Mouse (Mus musculus) forebrain, embryonic 12.5 days (tissue): ENCODE data around the gene Srgap3. TPM values are rescaled to one million over a fixed set of nuclear protein-coding genes. Genes with fewer than 3 reads are reported as not detected.

Source experiments
- ATAC-seq: fragments of 200-750 bp; cut with Nextera tagmentation; 2 replicates; pipeline ENCODE4 v1.8.0; 2017; ENCODE audit warnings: moderate TSS enrichment; ENCODE audit not compliant: low FRiP score
- H3K27ac ChIP-seq: fragments of 300-500 bp; sonication (generic); 2 replicates; pipeline ENCODE4 v1.5.1; 2016; ENCODE audit warnings: mild to moderate bottlenecking
- H3K27me3 ChIP-seq: fragments of 300-500 bp; sonication (generic); 2 replicates; pipeline ENCODE4 v1.6.1; 2016; ENCODE audit warnings: mild to moderate bottlenecking
- H3K36me3 ChIP-seq: fragments of 300-500 bp; sonication (generic); replicated peaks from 2 replicates; pipeline ENCODE4 v1.6.1; 2016; ENCODE audit warnings: mild to moderate bottlenecking
- H3K4me1 ChIP-seq: fragments of 300-500 bp; sonication (generic); 2 replicates; pipeline ENCODE4 v1.6.1; 2016
- H3K4me2 ChIP-seq: fragments of 300-500 bp; sonication (generic); 2 replicates; pipeline ENCODE4 v1.6.1; 2016; ENCODE audit warnings: mild to moderate bottlenecking, moderate library complexity
- H3K4me3 ChIP-seq: fragments of 300-500 bp; sonication (generic); replicated peaks from 2 replicates; pipeline ENCODE4 v1.5.1; 2016; ENCODE audit warnings: mild to moderate bottlenecking
- H3K9ac ChIP-seq: fragments of 300-500 bp; sonication (generic); 2 replicates; pipeline ENCODE4 v1.6.1; 2016; ENCODE audit warnings: mild to moderate bottlenecking
- H3K9me3 ChIP-seq: fragments of 300-500 bp; sonication (generic); 2 replicates; pipeline ENCODE4 v1.6.1; 2016
- WGBS: fragments of 180-500 bp; shearing (Covaris S2); methylation state at CpG from one replicate; pipeline ENCODE4 v1.1.7; 2016; 5-methylcytosine and 5-hydroxymethylcytosine counted together
- polyA plus RNA-seq: library from polyadenylated mRNA; unstranded; fragments of >200 nt; fragmentation: Nextera tagmentation; extraction: Ambion mirVana; gene quantifications from 2 replicates; pipeline ENCODE4 v1.2.1, GENCODE M21; 2016

The Srgap3 gene
- 36.6 and 39.9 TPM in 2 replicates for polyA plus RNA-seq

GRCm38 (mm10) chr6:112946895-112947436 is at the start of gene Srgap3:
TSS of gene Srgap3 (minus strand) at chr6:112947266.
- Histone ChIP-seq H3K4me1 (peaks cover 65% of the 10 kb centered on the region), H3K4me2 (peak within 1 kb of the TSS; percentile 74), H3K9me3 (no peaks in the 10 kb centered on the region), H3K27me3 (no peaks in the 10 kb centered on the region), H3K36me3 (peaks cover 15% of the 10 kb centered on the region), H3K9ac (peak within 1 kb of the TSS; percentile 87), H3K4me3 (peak within 1 kb of the TSS; percentile 84), H3K27ac (peak within 1 kb of the TSS; percentile 87)
- peak; percentile 92 for ATAC-seq
- WGBS, result under 1% methylated on average over 31 of the region's 31 CpGs

GRCm38 (mm10) chr6:112995708-112996107 is 48.6 kb upstream of the Srgap3 start:
- Histone ChIP-seq H3K27me3 (no peaks in the 10 kb centered on the region), H3K4me2 (no peak overlapping the region), H3K36me3 (no peaks in the 10 kb centered on the region), H3K4me1 (peaks cover 8% of the 10 kb centered on the region), H3K4me3 (no peak overlapping the region), H3K27ac (no peak overlapping the region), H3K9me3 (no peaks in the 10 kb centered on the region), H3K9ac (no peak overlapping the region)
- 70% methylated on average over 1 of the region's 1 CpGs for WGBS
- no peak for ATAC-seq

GRCm38 (mm10) chr6:112990119-112990518 is 43.1 kb upstream of the Srgap3 start:
- 44% methylated on average over 1 of the region's 1 CpGs for WGBS
- ATAC-seq, result no peak
- Histone ChIP-seq H3K4me3 (no peak overlapping the region), H3K27ac (no peak overlapping the region), H3K9ac (no peak overlapping the region), H3K27me3 (no peaks in the 10 kb centered on the region), H3K36me3 (no peaks in the 10 kb centered on the region), H3K4me2 (no peak overlapping the region), H3K4me1 (peaks cover 12% of the 10 kb centered on the region), H3K9me3 (no peaks in the 10 kb centered on the region)

GRCm38 (mm10) chr6:112985362-112986314 is 38.6 kb upstream of the Srgap3 start:
- H3K9ac ChIP-seq, result no peak overlapping the region
- WGBS, result 31% methylated on average over 9 of the region's 9 CpGs
- no peak for ATAC-seq
- peak overlapping the region; percentile 50; the same call in 1 of the 2 replicates for H3K27ac ChIP-seq
- no peak overlapping the region for H3K4me3 ChIP-seq
- peaks cover 28% of the 10 kb centered on the region for H3K4me1 ChIP-seq
- no peaks in the 10 kb centered on the region for H3K9me3 ChIP-seq
- H3K36me3 ChIP-seq, result no peaks in the 10 kb centered on the region
- H3K4me2 ChIP-seq, result no peak overlapping the region
- H3K27me3 ChIP-seq, result no peaks in the 10 kb centered on the region

- Histone ChIP-seq H3K9me3 (no peaks in the 10 kb centered on the region), H3K4me2 (0 out of 2 replicates have a peak overlapping the region, but pooled peaks have one; percentile 2), H3K36me3 (no peaks in the 10 kb centered on the region), H3K9ac (no peak overlapping the region), H3K4me1 (peaks cover 28% of the 10 kb centered on the region), H3K27me3 (no peaks in the 10 kb centered on the region), H3K4me3 (no peak overlapping the region), H3K27ac (peak overlapping the region; percentile 43)
- peak; percentile 59; the same call in 1 of the 2 replicates for ATAC-seq
- 19% methylated on average over 7 of the region's 7 CpGs for WGBS
Observed at GRCm38 (mm10) chr6:112982241-112982640, 35.2 kb upstream of the Srgap3 start.

- H3K9ac ChIP-seq, result no peak overlapping the region
- H3K27ac ChIP-seq, result no peak overlapping the region
- no peaks in the 10 kb centered on the region for H3K36me3 ChIP-seq
- no peak overlapping the region for H3K4me3 ChIP-seq
- ATAC-seq, result no peak
- H3K4me1 ChIP-seq, result peaks cover 28% of the 10 kb centered on the region
- WGBS, result 92% methylated on average over 3 of the region's 3 CpGs
- H3K4me2 ChIP-seq, result no peak overlapping the region
- no peaks in the 10 kb centered on the region for H3K27me3 ChIP-seq
- H3K9me3 ChIP-seq, result no peaks in the 10 kb centered on the region
Observed at GRCm38 (mm10) chr6:112978947-112979346, 31.9 kb upstream of the Srgap3 start.

- Histone ChIP-seq H3K4me3 (no peak overlapping the region), H3K9ac (no peak overlapping the region), H3K27me3 (no peaks in the 10 kb centered on the region), H3K9me3 (no peaks in the 10 kb centered on the region), H3K27ac (peak overlapping the region; percentile 38), H3K4me1 (peaks cover 39% of the 10 kb centered on the region), H3K36me3 (no peaks in the 10 kb centered on the region), H3K4me2 (no peak overlapping the region)
- no peak for ATAC-seq
- WGBS, result 88% methylated on average over 4 of the region's 4 CpGs
Observed at GRCm38 (mm10) chr6:112977246-112977645, 30.2 kb upstream of the Srgap3 start.

GRCm38 (mm10) chr6:112976541-112976940 is 29.5 kb upstream of the Srgap3 start:
- H3K4me1 ChIP-seq, result peaks cover 41% of the 10 kb centered on the region
- no peak for ATAC-seq

GRCm38 (mm10) chr6:112976136-112976535 is 29.1 kb upstream of the Srgap3 start:
- Histone ChIP-seq H3K4me2 (no peak overlapping the region), H3K4me3 (no peak overlapping the region), H3K9ac (no peak overlapping the region), H3K9me3 (no peaks in the 10 kb centered on the region), H3K27me3 (no peaks in the 10 kb centered on the region), H3K4me1 (peaks cover 45% of the 10 kb centered on the region), H3K27ac (0 out of 2 replicates have a peak overlapping the region, but pooled peaks have one; percentile 19), H3K36me3 (no peaks in the 10 kb centered on the region)
- 88% methylated on average over 16 of the region's 16 CpGs for WGBS
- ATAC-seq, result no peak

More at GRCm38 (mm10) chr6:112976541-112976940, 29.5 kb upstream of the Srgap3 start:
- Histone ChIP-seq H3K27ac (peak overlapping the region; percentile 38), H3K9ac (no peak overlapping the region), H3K4me3 (no peak overlapping the region), H3K9me3 (no peaks in the 10 kb centered on the region), H3K4me2 (no peak overlapping the region), H3K27me3 (no peaks in the 10 kb centered on the region), H3K36me3 (no peaks in the 10 kb centered on the region)

GRCm38 (mm10) chr6:112973786-112974720 is 27.0 kb upstream of the Srgap3 start:
- no peak; the same call in 1 of the 2 replicates for ATAC-seq
- Histone ChIP-seq H3K4me3 (no peak overlapping the region), H3K4me2 (peak overlapping the region; percentile 37), H3K9ac (no peak overlapping the region; the same call in 1 of the 2 replicates), H3K9me3 (no peaks in the 10 kb centered on the region), H3K4me1 (peaks cover 60% of the 10 kb centered on the region), H3K27ac (peak overlapping the region; percentile 91), H3K36me3 (no peaks in the 10 kb centered on the region), H3K27me3 (no peaks in the 10 kb centered on the region)
- 43% methylated on average over 19 of the region's 19 CpGs for WGBS

GRCm38 (mm10) chr6:112972858-112973631 is 26.0 kb upstream of the Srgap3 start:
- no peak overlapping the region; the same call in 1 of the 2 replicates for H3K9ac ChIP-seq
- WGBS, result 15% methylated on average over 18 of the region's 18 CpGs
- ATAC-seq, result peak; percentile 85
- H3K36me3 ChIP-seq, result no peaks in the 10 kb centered on the region
- H3K4me3 ChIP-seq, result no peak overlapping the region
- H3K4me2 ChIP-seq, result peak overlapping the region; percentile 37
- no peaks in the 10 kb centered on the region for H3K27me3 ChIP-seq
- H3K9me3 ChIP-seq, result no peaks in the 10 kb centered on the region
- peaks cover 60% of the 10 kb centered on the region for H3K4me1 ChIP-seq
- H3K27ac ChIP-seq, result peak overlapping the region; percentile 91
